Mouse (Mus musculus): ENCODE data around the gene Nfam1.

DNA sequence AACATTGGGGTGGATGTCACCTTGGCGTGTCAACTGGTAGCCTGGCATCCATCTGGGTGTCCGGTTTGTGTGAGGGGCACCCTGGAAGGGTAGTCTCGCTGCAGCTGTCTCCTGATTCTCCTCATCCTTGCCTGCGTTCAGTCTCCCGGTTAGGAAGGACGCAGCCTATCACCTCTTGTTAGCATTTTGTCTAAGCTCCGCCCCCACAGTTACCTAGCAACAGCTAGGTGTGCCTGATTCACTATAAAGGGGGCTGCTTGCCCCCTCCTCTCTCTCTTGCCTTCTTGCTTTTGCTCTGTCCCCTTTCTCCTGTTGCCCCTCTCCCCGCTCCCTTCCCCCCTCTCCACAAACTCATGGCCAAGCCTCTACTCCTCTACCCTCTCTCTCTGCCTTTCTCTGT is 10.2 kb downstream of the Nfam1 start:
- TF ChIP-seq CTCF (IDR thresholded peaks at IDR 0.05; ENCODE audit: borderline replicate concordance, insufficient read depth, low read depth, low read length) (no peak), POLR2A (IDR thresholded peaks at IDR 0.05; ENCODE audit: borderline replicate concordance, insufficient read depth, low read length) (no peak)
